Mouse (Mus musculus) embryonic facial prominence, embryonic 12.5 days (tissue): Measurements from ENCODE around the gene Qrich1. TPM values are rescaled to one million over a fixed set of nuclear protein-coding genes. Genes with fewer than 3 reads are reported as not detected.
"Not testable (repeated sequence)": the region's sequence is repeated elsewhere in the genome, so short reads cannot be mapped to it uniquely, and the experiment has no call there.

Experiments used
- ATAC-seq: fragments of 200-750 bp; cut with Nextera tagmentation; 2 replicates; pipeline ENCODE4 v1.8.0; 2017; ENCODE audit not compliant: insufficient number of reproducible peaks, insufficient read depth, low FRiP score, low TSS enrichment
- H3K27ac ChIP-seq: fragments of 300-500 bp; sonication (generic); 2 replicates; pipeline ENCODE4 v1.5.1; 2016; ENCODE audit warnings: mild to moderate bottlenecking
- H3K27me3 ChIP-seq: fragments of 300-500 bp; sonication (generic); 2 replicates; pipeline ENCODE4 v1.6.1; 2016; ENCODE audit warnings: mild to moderate bottlenecking, moderate library complexity
- H3K36me3 ChIP-seq: fragments of 300-500 bp; sonication (generic); 2 replicates; pipeline ENCODE4 v1.6.1; 2016; ENCODE audit warnings: mild to moderate bottlenecking
- H3K4me1 ChIP-seq: fragments of 300-500 bp; sonication (generic); 2 replicates; pipeline ENCODE4 v1.6.1; 2016
- H3K4me2 ChIP-seq: fragments of 300-500 bp; sonication (generic); replicated peaks from 2 replicates; pipeline ENCODE4 v1.6.1; 2016; ENCODE audit warnings: mild to moderate bottlenecking, moderate library complexity
- H3K4me3 ChIP-seq: fragments of 300-500 bp; sonication (generic); 2 replicates; pipeline ENCODE4 v1.5.1; 2016; ENCODE audit warnings: mild to moderate bottlenecking
- H3K9ac ChIP-seq: fragments of 300-500 bp; sonication (generic); 2 replicates; pipeline ENCODE4 v1.6.1; 2016; ENCODE audit warnings: mild to moderate bottlenecking, moderate library complexity
- H3K9me3 ChIP-seq: fragments of 300-500 bp; sonication (generic); 2 replicates; pipeline ENCODE4 v1.6.1; 2016; ENCODE audit warnings: mild to moderate bottlenecking, moderate library complexity
- WGBS: fragments of 180-500 bp; shearing (Covaris S2); methylation state at CpG from one replicate; pipeline ENCODE4 v1.1.7; 2016; 5-methylcytosine and 5-hydroxymethylcytosine counted together
- microRNA counts: library from miRNA; unstranded; fragments of <30 nt; microRNA quantifications from one replicate; lab custom pipeline; 2017
- microRNA-seq: library from miRNA; unstranded; fragments of <30 nt; microRNA quantifications from one replicate; pipeline ENCODE4, GENCODE M21; 2017
- polyA plus RNA-seq: library from polyadenylated mRNA; unstranded; fragments of >200 nt; fragmentation: Nextera tagmentation; extraction: Ambion mirVana; gene quantifications from 2 replicates; pipeline ENCODE4 v1.2.1, GENCODE M21; 2016

The Qrich1 gene
- polyA plus RNA-seq, 1 experiment from 2014 or later, result 160 TPM

DNA sequence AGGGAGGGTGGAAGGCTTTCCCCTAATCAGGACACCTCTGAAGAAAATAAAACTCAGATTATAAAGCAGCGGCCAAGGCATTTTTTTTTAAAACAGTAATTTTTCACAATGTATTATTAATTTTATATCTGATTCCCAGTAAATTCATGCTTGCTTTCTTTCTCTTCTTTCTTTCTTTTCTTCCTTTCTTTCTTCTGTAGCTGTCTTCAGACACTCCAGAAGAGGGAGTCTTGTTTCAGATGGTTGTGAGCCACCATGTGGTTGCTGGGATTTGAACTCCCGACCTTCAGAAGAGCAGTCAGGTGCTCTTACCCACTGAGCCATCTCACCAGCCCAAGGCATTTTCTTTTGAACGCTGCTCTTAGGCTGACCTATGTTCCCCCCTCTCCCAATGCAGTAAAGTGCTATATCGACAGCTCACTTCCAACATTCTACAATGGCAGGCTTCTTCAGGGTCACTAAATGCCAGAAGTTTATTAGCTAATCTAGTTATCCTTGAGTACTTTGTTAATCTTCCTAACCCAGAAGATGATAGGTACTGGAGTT, 82.5 kb downstream of the Qrich1 start:
- ATAC-seq, result no peak
- no peak overlapping the region for H3K4me2 ChIP-seq
- H3K27ac ChIP-seq, result no peak overlapping the region
- peaks cover 25% of the 10 kb centered on the region for H3K36me3 ChIP-seq
- H3K27me3 ChIP-seq, result no peaks in the 10 kb centered on the region
- peaks cover 2% of the 10 kb centered on the region; the same call in 1 of the 2 replicates for H3K4me1 ChIP-seq
- 74% methylated on average over 4 of the region's 4 CpGs for WGBS
- H3K9ac ChIP-seq, result no peak overlapping the region
- no peaks in the 10 kb centered on the region for H3K9me3 ChIP-seq
- no peak overlapping the region for H3K4me3 ChIP-seq

DNA sequence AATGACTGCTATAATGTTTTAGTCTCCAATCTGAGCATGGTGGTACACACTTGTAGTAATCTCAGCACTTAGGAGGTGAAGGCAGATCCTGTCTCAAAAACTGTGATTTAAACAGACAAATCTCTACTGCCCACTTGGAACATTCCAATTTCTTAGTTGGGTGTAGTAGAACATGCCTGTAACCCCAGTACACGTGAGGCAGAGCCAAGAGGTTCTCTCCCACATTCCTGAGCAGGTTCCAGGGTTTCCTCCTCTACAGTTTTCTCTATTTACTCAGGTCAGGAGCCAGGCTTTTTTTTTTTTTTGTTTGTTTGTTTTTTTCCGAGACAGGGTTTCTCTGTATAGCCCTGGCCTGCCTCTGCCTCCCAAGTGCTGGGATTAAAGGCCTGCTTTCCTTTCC, 83.4 kb downstream of the Qrich1 start:
- no peak overlapping the region for H3K9ac ChIP-seq
- no peak overlapping the region for H3K4me3 ChIP-seq
- H3K36me3 ChIP-seq, result peaks cover 33% of the 10 kb centered on the region
- no peaks in the 10 kb centered on the region for H3K9me3 ChIP-seq
- H3K27me3 ChIP-seq, result no peaks in the 10 kb centered on the region
- no peak for ATAC-seq
- H3K27ac ChIP-seq, result no peak overlapping the region
- 56% methylated on average over 2 of the region's 2 CpGs for WGBS
- no peak overlapping the region for H3K4me2 ChIP-seq
- H3K4me1 ChIP-seq, result peaks cover 2% of the 10 kb centered on the region; the same call in 1 of the 2 replicates

DNA sequence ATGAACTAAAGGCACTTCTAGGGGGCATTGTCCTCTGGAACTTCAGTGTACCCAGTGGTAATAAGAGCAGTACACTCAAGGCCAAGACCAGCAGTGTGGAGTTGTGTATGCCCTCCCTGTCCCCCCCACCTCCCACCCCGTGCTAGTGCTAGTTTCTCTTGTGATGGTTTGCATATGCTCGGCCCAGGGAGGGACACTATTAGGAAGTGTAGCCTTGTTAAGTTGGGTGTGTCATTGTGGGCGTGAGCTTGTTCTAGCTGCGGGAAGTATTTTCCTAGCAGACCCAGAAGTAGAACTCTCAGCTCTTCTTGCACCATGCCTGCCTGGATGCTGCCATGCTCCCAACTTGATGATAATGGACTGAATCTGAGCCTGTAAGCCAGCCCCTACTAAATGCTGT, 85.4 kb downstream of the Qrich1 start:
- Histone ChIP-seq H3K4me2 (no peak overlapping the region), H3K27me3 (no peaks in the 10 kb centered on the region), H3K4me1 (peaks cover 2% of the 10 kb centered on the region; the same call in 1 of the 2 replicates), H3K4me3 (no peak overlapping the region), H3K9ac (no peak overlapping the region), H3K9me3 (no peaks in the 10 kb centered on the region), H3K27ac (no peak overlapping the region), H3K36me3 (peaks cover 45% of the 10 kb centered on the region)
- no peak for ATAC-seq
- WGBS, result 86% methylated on average over 4 of the region's 4 CpGs

DNA sequence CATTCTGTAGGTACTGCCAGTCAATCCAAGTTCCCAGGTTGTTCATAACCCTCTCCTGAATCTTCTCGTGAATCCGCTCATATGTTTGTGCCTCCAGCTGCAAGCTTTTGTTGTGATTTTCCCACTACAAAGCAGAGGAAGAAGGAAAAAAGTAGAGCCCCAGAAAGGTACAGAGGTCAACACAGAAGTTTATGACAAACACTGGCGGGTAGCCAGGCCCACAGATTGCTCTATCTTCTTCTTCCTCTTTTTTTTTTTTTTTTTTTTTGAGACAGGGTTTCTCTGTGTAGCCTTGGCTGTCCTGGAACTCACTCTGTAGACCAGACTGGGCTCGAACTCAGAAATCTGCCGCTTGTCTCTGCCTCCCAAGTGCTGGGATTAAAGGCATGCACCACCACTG, 91.3 kb downstream of the Qrich1 start:
- H3K27ac ChIP-seq, result not testable (repeated sequence)

DNA sequence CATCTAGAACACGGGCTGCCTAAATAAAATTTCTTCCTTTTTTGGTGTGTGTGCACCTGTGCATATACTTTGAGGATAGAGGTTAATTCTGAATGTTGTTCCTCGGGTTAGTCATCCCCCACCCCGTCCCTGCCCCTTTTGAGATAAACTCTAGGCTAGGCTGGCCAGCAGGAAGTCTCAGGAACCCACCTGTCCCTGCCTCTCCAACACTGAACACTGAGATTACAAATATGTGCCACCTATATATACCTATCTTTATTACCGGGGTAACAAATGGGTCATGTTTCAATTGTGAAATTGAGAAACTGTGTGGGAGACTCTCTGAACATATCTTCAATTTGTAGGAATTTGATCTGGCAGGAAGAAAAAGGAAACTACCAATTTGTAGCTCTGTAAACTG, 92.3 kb downstream of the Qrich1 start:
- Histone ChIP-seq H3K4me1 (no peaks in the 10 kb centered on the region), H3K4me2 (no peak overlapping the region), H3K27me3 (no peaks in the 10 kb centered on the region), H3K9ac (no peak overlapping the region), H3K4me3 (no peak overlapping the region), H3K36me3 (peaks cover 87% of the 10 kb centered on the region), H3K9me3 (no peaks in the 10 kb centered on the region), H3K27ac (no peak overlapping the region)
- no peak for ATAC-seq
- WGBS, result 85% methylated on average over 4 of the region's 4 CpGs

More for the DNA sequence above, 91.3 kb downstream of the Qrich1 start:
- not testable (repeated sequence) for ATAC-seq, H3K9ac ChIP-seq, H3K9me3 ChIP-seq, H3K4me3 ChIP-seq, H3K27me3 ChIP-seq, H3K4me2 ChIP-seq, H3K4me1 ChIP-seq
- peaks cover 87% of the 10 kb centered on the region for H3K36me3 ChIP-seq
- WGBS, result 97% methylated on average over 5 of the region's 5 CpGs

MicroRNA genes within 50 kb of the gene (microRNA counts, 519-probe panel; counts per million panel counts)
- microRNA mmu-miR-191 (lab: Ali Mortazavi, UCI) (4,883 counts per million, percentile 86 among the panel's probes with 10 or more counts), microRNA mmu-miR-425 (lab: Ali Mortazavi, UCI) (4,412 counts per million, percentile 81 among the panel's probes with 10 or more counts)

Small RNAs within 50 kb of the gene (microRNA-seq; reads per million reads assigned to microRNA genes)
- gene Gm24083, result not detected
- gene Mir191, result not detected
- gene Mir425, result 2,510 reads per million, percentile 84 among the genes with 10 or more reads in this experiment

Other genes starting within 250 kb of the Qrich1 start
- 53.0 and 54.9 TPM in 2 replicates for gene Nicn1, start 226.4 kb upstream of the Qrich1 start, polyA plus RNA-seq
- 17.4 and 17.5 TPM in 2 replicates for gene Amt, start 220.0 kb upstream of the Qrich1 start, polyA plus RNA-seq
- gene Rhoa, start 210.7 kb upstream of the Qrich1 start, polyA plus RNA-seq, result 380 and 391 TPM in 2 replicates
- gene Tcta, start 210.6 kb upstream of the Qrich1 start, polyA plus RNA-seq, result 28.1 and 28.7 TPM in 2 replicates
- gene Gpx1, start 177.9 kb upstream of the Qrich1 start, polyA plus RNA-seq, result 798 and 814 TPM in 2 replicates
- 122 and 124 TPM in 2 replicates for gene Usp4, start 169.0 kb upstream of the Qrich1 start, polyA plus RNA-seq
- 0.27 and 0.97 TPM in 2 replicates for gene 1700102P08Rik, start 124.0 kb upstream of the Qrich1 start, polyA plus RNA-seq
- 1.4 and 2.0 TPM in 2 replicates for gene Ccdc36, start 88.3 kb upstream of the Qrich1 start, polyA plus RNA-seq
- gene BC048562, start 80.3 kb upstream of the Qrich1 start, polyA plus RNA-seq, result not detected in 2 replicates
- 53.1 and 58.3 TPM in 2 replicates for gene Ccdc71, start 56.3 kb upstream of the Qrich1 start, polyA plus RNA-seq
- 44.5 and 46.0 TPM in 2 replicates for gene Klhdc8b, start 55.2 kb upstream of the Qrich1 start, polyA plus RNA-seq
- 51.3 and 58.5 TPM in 2 replicates for gene Lamb2, start 37.1 kb upstream of the Qrich1 start, polyA plus RNA-seq
- 99.0 and 102 TPM in 2 replicates for gene Usp19, start 26.2 kb upstream of the Qrich1 start, polyA plus RNA-seq
- gene Qars, start 9.1 kb upstream of the Qrich1 start, polyA plus RNA-seq, result 110 and 115 TPM in 2 replicates
- gene Impdh2, start 43.5 kb downstream of the Qrich1 start, polyA plus RNA-seq, result 207 and 209 TPM in 2 replicates
- 49.9 and 59.2 TPM in 2 replicates for gene Ndufaf3, start 50.6 kb downstream of the Qrich1 start, polyA plus RNA-seq
- gene Dalrd3, start 53.1 kb downstream of the Qrich1 start, polyA plus RNA-seq, result 199 and 207 TPM in 2 replicates
- gene Wdr6, start 61.9 kb downstream of the Qrich1 start, polyA plus RNA-seq, result 215 and 220 TPM in 2 replicates
- 10.4 and 11.6 TPM in 2 replicates for gene P4htm, start 80.9 kb downstream of the Qrich1 start, polyA plus RNA-seq
- gene Arih2, start 132.6 kb downstream of the Qrich1 start, polyA plus RNA-seq, result 58.1 and 60.1 TPM in 2 replicates
- 43.1 and 45.7 TPM in 2 replicates for gene Slc25a20, start 145.3 kb downstream of the Qrich1 start, polyA plus RNA-seq
- 39.4 and 40.0 TPM in 2 replicates for gene Prkar2a, start 172.5 kb downstream of the Qrich1 start, polyA plus RNA-seq